Mouse (Mus musculus): ENCODE data around the gene Nrxn2.

DNA sequence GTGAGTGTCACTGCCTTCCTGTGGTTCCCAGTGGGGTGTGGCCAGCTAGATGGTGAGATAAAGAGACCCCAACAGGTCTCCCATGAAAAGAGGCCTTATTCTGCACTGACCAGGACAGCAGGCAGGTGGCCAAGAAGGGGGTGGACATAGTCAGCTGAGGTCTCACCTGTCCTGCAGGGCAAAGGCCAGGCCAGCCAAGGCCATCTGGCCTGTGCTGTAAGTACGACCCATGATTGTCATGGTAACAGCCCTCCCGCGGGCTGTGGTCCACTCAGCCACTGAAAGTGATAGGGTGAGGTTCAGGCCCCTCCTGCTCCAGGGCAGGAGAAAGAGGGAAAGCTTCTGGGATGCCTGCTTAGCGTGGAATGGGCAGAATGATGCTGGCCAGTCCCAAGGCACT, 153.5 kb downstream of the Nrxn2 start:
- no peak for TF ChIP-seq TBP (conservative IDR thresholded peaks at IDR 0.05; ENCODE audit: low read depth, low read length)
- no peak for TF ChIP-seq CTCF (conservative IDR thresholded peaks at IDR 0.05 in 1 of 2, IDR thresholded peaks at IDR 0.05 in 1 of 2; ENCODE audit: low read depth in 2 of 2, low read length in 2 of 2)
- TF ChIP-seq CHD2 (IDR thresholded peaks at IDR 0.05; ENCODE audit: low read length) = no peak
- no peak for TF ChIP-seq POLR2A (IDR thresholded peaks at IDR 0.05; ENCODE audit: low read depth, low read length)
- no peak for TF ChIP-seq SIN3A (IDR thresholded peaks at IDR 0.05; ENCODE audit: low read length)
- no peak for TF ChIP-seq ZMIZ1 (IDR thresholded peaks at IDR 0.05; ENCODE audit: low read depth, low read length)

Measured in CH12.LX (cell line).